Mouse (Mus musculus) brain, embryonic 14.5 days (tissue): ENCODE results near the gene Akr1b3.

ENCODE experiments used
- CTCF ChIP-seq: fragments of 200-500 bp; IDR thresholded peaks from 2 replicates; pipeline ENCODE4 v1.5.1; 2012; ENCODE audit warnings: inconsistent platforms, mild to moderate bottlenecking, moderate library complexity, borderline replicate concordance; ENCODE audit not compliant: insufficient read depth, insufficient read length; ENCODE audit errors: extremely low read depth
- POLR2A ChIP-seq: fragments of 200-500 bp; IDR thresholded peaks from 2 replicates; pipeline ENCODE4 v1.6.1; 2012; ENCODE audit warnings: mild to moderate bottlenecking, inconsistent platforms, borderline replicate concordance; ENCODE audit not compliant: poor library complexity, insufficient read depth, insufficient read length, severe bottlenecking; ENCODE audit errors: extremely low read depth

GRCm38 (mm10) chr6:34297055-34297454 lies 20.2 kb downstream of the Akr1b3 start:
- TF ChIP-seq CTCF (no peak), POLR2A (no peak)
